Mouse (Mus musculus): ENCODE data around the gene Garem2.
A peak's percentile ranks its signal among the peaks of the same experiment; 100 is the strongest.

Gene Garem2

GRCm38 (mm10) chr5:30112533-30113068 lies 7.6 kb downstream of the Garem2 start:
- DNase-seq = no peak

- peak; percentile 70 for DNase-seq
These were observed 9.2 kb downstream of the Garem2 start for GRCm38 (mm10) chr5:30113881-30114760.

DNA sequence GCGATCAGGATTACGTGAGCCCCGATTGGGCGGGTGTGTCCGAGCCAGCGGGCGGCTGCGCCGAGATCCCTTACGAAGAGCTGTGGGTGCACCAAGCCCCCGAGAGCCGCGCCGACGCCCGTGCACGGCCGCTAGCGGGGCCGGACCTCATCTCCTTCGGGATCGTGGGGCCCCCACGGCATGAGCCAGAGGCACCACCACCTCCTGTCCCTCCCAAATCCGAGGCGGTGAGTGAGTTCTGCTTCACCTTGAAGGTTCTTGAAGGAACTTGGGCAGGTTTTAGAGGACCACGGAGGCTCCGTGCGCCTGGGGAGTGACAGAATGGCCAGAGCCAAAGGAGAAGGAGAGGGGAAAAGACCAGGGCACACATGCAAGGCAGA lies 9.8 kb downstream of the Garem2 start:
- no peak for DNase-seq

DNA sequence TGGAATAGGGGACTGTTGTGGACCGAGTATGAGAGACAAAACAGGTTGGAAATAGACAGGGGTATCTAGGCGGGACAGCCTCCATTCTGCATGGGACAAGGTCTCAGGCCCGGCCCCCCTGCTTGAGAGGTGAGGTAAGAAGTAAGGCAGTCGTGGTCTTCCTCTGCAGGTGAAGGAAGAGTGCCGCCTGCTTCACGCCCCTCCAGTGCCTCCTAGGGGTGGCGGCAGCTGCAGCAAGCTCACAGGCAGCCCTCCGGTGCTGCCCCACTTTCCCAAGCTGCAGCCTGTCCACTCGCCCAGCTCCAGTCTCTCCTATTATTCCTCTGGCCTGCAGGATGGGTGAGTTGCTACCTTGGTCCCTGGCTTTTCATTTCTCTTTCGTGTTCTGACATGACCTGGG lies 10.8 kb downstream of the Garem2 start:
- DNase-seq = no peak

GRCm38 (mm10) chr5:30118018-30118417 lies 13.1 kb downstream of the Garem2 start:
- DNase-seq = no peak

- DNase-seq = no peak
These were observed 14.2 kb downstream of the Garem2 start for GRCm38 (mm10) chr5:30119163-30119562.

GRCm38 (mm10) chr5:30120106-30120505 lies 15.1 kb downstream of the Garem2 start:
- DNase-seq = no peak

- DNase-seq = no peak
These were observed 17.5 kb downstream of the Garem2 start for GRCm38 (mm10) chr5:30122481-30122880.

GRCm38 (mm10) chr5:30125587-30125986 lies 20.6 kb downstream of the Garem2 start:
- DNase-seq = peak; percentile 27

- DNase-seq = no peak
These were observed 21.8 kb downstream of the Garem2 start for GRCm38 (mm10) chr5:30126756-30127155.

GRCm38 (mm10) chr5:30127921-30128597 lies 23.1 kb downstream of the Garem2 start:
- DNase-seq = no peak

- DNase-seq = no peak
These were observed 23.7 kb downstream of the Garem2 start for GRCm38 (mm10) chr5:30128680-30129079.

DNA sequence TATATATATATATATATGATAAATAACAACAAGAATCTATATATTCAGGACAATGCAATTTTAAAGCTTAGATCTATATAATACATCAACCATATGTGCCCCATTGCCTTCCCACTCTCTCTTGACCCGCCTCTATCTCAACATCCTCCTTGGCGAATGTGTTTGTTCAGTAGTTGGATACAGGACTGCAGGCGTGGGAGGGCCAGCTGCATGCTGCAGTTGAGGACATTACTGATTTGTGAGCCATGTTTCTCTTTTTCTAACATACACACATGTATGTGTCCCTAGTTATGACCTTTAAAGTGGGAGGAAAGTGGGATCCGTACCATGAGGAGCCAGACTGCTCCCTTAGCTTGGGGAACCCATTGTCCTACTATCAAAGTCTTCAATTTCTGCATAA lies 26.3 kb downstream of the Garem2 start:
- no peak for DNase-seq

DNA sequence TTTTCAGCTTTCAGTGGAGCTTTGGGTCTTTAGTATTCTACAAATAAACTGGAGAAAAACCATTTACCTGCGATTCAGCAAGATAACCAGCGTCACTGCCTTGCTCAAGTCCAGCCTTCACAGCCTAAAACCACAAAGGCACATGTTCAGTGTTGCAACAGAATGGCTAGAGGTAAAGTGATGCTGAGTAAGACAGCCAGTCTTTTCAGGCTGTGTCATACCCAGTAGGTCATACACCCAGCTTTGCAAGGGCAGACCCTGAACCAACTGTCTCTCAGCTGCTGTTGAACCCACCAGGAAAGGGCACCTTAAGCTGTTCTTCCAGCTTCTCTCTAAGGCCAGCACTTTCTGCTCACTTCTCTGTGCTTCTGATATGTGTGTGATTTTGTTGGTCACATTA lies 27.2 kb downstream of the Garem2 start:
- no peak for DNase-seq

- no peak for DNase-seq
These were observed 30.8 kb downstream of the Garem2 start for GRCm38 (mm10) chr5:30135711-30136231.

DNA sequence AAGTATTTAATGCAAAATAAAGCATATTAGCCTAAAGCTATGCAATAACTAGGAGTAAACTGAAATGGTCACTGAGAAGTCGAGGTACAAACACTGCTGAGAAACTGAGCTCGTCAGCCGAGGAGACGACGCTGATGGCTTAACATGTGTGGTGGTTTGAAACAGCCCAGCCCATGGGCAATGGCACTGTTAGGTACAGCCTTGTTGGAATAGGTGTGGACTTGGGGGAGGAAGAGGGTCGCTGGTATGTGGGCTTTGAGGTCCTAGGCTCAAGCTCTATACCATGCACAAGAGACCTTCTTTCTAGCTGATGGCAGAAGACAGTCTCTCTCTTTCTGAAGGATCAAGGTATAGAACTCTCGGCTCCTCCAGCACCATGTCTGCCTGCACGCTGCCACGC lies 32.3 kb downstream of the Garem2 start:
- no peak for DNase-seq

GRCm38 (mm10) chr5:30138193-30138592 lies 33.2 kb downstream of the Garem2 start:
- no peak for DNase-seq

DNA sequence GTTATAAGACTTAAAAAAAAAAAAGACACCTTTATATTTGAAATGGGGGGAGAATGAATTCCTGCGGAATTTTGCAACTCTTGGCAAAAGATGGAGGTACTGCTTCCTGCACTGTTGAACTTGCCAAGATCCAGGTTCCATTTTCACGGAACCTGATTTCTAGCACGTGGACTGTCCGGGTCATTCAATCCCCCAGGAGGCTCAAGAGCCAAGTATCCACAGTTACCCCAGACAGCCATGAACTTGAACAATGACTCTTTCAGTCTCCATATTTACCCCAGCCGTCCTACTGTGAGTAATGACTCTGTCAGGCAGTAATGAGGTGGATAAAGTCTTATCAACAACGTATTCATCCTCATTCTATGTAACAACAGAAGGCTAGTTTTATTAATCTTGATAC lies 41.6 kb downstream of the Garem2 start:
- no peak for DNase-seq

DNA sequence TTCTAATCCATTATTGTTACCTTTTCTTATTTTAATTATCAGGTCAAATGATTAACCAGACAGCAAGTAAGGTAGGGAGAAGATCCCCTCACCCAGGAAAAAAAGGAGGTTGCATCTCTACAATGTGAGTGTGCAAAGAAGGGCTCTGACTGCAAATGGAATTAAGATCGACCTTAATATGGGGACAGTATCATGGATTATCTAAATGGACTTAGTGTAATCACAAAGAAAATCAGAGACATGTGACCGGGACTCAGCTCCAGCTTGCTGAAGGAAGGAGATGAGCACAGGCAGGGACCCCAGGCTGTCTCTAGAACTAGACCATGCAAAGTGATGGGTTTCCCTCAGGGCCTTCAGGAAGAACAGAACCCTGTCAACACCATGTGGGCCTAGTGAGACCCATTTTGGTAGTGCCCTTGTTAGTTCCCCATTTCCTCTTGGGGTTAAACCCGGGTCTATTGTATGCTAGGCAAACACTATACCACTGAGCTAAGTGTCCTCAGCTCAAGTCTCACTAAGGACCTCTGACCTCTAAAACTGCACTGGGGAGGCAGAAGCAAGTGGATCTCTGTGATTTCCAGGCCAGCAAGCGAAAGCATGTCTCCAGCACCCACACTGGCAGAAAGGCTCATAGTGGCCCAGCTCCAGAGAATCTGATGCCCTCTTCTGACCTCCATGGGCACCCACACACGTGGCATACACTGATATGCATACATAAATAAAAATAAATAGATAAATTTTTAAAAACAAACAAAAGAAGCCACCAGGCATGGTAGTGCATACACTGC lies 43.4 kb downstream of the Garem2 start:
- DNase-seq = no peak

DNA sequence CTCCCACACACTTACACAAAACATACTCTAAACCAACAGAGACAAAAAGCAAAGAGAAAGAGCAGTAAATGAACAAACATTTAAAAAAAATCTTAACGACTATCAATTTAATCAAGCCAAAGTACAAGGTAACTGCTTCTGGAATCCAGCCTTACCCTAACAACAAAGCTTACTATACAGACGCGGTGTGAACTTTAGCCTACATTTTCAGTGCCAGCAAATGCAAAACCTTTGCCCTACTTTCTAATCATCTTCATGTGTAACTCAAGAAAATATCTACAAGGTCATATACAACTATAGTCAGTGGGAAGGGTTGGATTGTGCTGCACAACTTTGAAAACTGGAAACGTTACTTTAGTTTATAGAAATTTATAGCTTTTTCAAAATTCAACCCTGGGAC lies 47.0 kb downstream of the Garem2 start:
- no peak for DNase-seq

- no peak for DNase-seq
These were observed 47.5 kb downstream of the Garem2 start for GRCm38 (mm10) chr5:30152413-30152812.

- DNase-seq = no peak
These were observed 48.3 kb downstream of the Garem2 start for GRCm38 (mm10) chr5:30153222-30153621.

DNA sequence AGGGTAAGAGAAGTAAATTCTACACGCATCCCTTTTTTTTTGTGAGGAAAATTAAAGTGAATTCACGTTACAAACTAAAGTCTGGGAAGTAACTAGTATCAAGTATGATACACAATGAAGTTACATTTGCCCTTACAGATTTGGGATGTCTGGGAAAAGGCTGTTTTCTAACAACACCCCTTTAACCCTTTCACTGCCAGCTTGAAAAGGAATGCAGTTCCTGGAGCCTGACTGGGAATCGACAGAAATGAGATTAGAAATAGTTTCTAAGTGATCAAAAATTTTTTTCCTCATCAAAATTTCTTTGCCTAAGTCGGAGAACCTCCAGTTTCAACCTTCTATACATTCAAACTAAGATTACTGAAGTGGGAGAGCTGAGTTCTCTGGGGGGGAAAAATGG lies 49.1 kb downstream of the Garem2 start:
- no peak for DNase-seq

Measured in liver (tissue).